Mouse (Mus musculus): Measurements from ENCODE around the gene Rragc. TPM values are rescaled to one million over a fixed set of nuclear protein-coding genes. Genes with fewer than 3 reads are reported as not detected.
"Not testable (repeated sequence)": the region's sequence is repeated elsewhere in the genome, so short reads cannot be mapped to it uniquely, and the experiment has no call there.

Rragc gene
- total and polyA plus RNA-seq, 3 experiments: 24.2 to 141 (median 50.1) TPM

DNA sequence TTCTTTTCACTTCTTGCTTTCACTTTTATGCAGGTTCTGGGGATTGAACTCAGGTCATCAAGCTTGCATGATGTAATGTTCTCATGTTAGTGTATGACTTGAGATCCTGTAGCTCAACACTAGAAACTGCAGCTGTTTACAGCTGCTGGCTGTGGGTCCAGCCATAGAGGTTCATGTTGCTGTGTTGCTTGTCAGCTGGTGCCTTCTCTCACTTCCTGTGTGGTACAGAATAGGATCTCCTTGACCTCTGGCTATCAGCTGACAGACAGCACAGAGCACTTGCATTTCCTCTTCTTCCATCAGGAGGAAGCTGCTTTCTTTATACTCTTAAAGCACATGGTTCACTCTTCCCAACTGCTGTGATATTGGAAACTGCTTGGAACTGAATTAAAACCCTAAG is 10.7 kb downstream of the Rragc start:
- peaks cover 91% of the 10 kb centered on the region for H3K36me3 ChIP-seq (replicated peaks)
- no peak for TF ChIP-seq CTCF (IDR thresholded peaks at IDR 0.05; ENCODE audit: low read depth, low read length)
- TF ChIP-seq GATA2 (IDR thresholded peaks at IDR 0.05; ENCODE audit: borderline replicate concordance, low read depth, low read length): no peak
- H3K9me3 ChIP-seq (replicated peaks): no peaks in the 10 kb centered on the region
- DNase-seq (ENCODE audit: low spot score): no peak
- peak; percentile 63 for ATAC-seq (ENCODE audit: extremely low read depth, insufficient number of reproducible peaks, low FRiP score, poor library complexity, severe bottlenecking)
- peaks cover 2% of the 10 kb centered on the region; the same call in 1 of the 2 replicates for H3K4me1 ChIP-seq (ENCODE audit: insufficient read depth, low read depth, low read length)
- no peaks in the 10 kb centered on the region for H3K27me3 ChIP-seq (ENCODE audit: insufficient read depth, low read length)
- H3K4me3 ChIP-seq (ENCODE audit: low read depth, low read length): no peak overlapping the region

- no peaks in the 10 kb centered on the region for H3K9me3 ChIP-seq (replicated peaks)
- peaks cover 2% of the 10 kb centered on the region; the same call in 1 of the 2 replicates for H3K4me1 ChIP-seq (ENCODE audit: insufficient read depth, low read depth, low read length)
- H3K27me3 ChIP-seq (ENCODE audit: insufficient read depth, low read length): no peaks in the 10 kb centered on the region
- H3K36me3 ChIP-seq (replicated peaks): peaks cover 93% of the 10 kb centered on the region
- no peak overlapping the region for H3K4me3 ChIP-seq (ENCODE audit: low read depth, low read length)
- no peak for DNase-seq (ENCODE audit: low spot score)
- no peak for TF ChIP-seq GATA1 (IDR thresholded peaks at IDR 0.05; ENCODE audit: borderline replicate concordance, low read length)
- no peak for TF ChIP-seq GATA2 (IDR thresholded peaks at IDR 0.05; ENCODE audit: borderline replicate concordance, low read depth, low read length)
- TF ChIP-seq POLR2AphosphoS5 (IDR thresholded peaks at IDR 0.05; ENCODE audit: insufficient replicate concordance, low read depth, low read length): no peak
- TF ChIP-seq CTCF (IDR thresholded peaks at IDR 0.05; ENCODE audit: low read depth, low read length): no peak
- no peak for TF ChIP-seq TAL1 (conservative IDR thresholded peaks at IDR 0.05; ENCODE audit: low read depth, low read length)
- ATAC-seq (ENCODE audit: extremely low read depth, insufficient number of reproducible peaks, low FRiP score, poor library complexity, severe bottlenecking): no peak
These were observed 12.7 kb downstream of the Rragc start for GRCm38 (mm10) chr4:123929994-123930393.

DNA sequence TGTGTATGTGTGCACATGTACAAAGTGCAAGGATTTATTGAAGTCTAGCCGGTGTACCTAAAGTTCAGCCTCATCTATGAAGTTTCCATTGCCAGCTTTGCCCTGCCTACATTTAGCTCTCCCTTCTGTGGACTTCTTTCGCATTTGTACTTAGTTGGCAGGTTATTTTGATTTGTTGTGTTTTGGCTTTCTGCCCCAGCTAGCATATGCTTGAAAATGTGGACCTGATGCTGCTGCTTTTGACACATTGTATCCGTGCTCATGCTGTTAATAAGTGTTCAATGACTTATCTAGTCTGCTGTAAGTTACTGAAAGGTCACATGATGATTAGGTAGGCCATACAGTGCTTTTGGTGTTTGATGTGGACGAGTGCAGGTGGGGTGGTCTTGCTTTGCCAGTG is 17.1 kb downstream of the Rragc start:
- DNase-seq (ENCODE audit: low spot score) (no peak), ATAC-seq (ENCODE audit: extremely low read depth, insufficient number of reproducible peaks, low FRiP score, poor library complexity, severe bottlenecking) (no peak)
- Histone ChIP-seq H3K36me3 (replicated peaks) (peaks cover 80% of the 10 kb centered on the region), H3K4me1 (ENCODE audit: insufficient read depth, low read depth, low read length) (no peaks in the 10 kb centered on the region), H3K9me3 (replicated peaks) (no peaks in the 10 kb centered on the region), H3K27me3 (ENCODE audit: insufficient read depth, low read length) (no peaks in the 10 kb centered on the region), H3K4me3 (ENCODE audit: low read depth, low read length) (no peak overlapping the region)
- TF ChIP-seq GATA2 (IDR thresholded peaks at IDR 0.05; ENCODE audit: borderline replicate concordance, low read depth, low read length): no peak
- TF ChIP-seq POLR2AphosphoS5 (IDR thresholded peaks at IDR 0.05; ENCODE audit: insufficient replicate concordance, low read depth, low read length): no peak
- no peak for TF ChIP-seq GATA1 (IDR thresholded peaks at IDR 0.05; ENCODE audit: borderline replicate concordance, low read length)
- TF ChIP-seq TAL1 (conservative IDR thresholded peaks at IDR 0.05; ENCODE audit: low read depth, low read length): no peak
- no peak for TF ChIP-seq CTCF (IDR thresholded peaks at IDR 0.05; ENCODE audit: low read depth, low read length)

DNA sequence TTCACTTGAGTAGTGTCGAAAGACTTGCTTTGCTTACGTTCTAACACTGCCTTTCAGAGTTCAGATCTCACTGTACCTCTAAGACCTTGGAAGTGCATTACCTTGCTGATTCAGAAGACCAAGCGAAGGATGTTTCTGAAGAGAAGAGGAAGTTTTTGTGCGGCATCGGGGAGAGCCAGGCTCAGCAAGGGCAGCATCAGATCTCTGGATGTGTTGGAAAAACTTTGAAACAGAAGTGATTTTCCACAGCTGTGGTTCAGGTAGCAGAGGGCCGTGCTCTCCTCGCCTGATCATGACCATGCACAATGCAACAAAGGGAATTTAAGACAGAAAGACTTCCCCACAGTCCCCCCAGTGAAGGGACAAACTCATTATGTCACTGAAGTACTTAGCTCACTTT is 18.8 kb downstream of the Rragc start:
- no peak for DNase-seq (ENCODE audit: low spot score)
- Histone ChIP-seq H3K27me3 (ENCODE audit: insufficient read depth, low read length) (no peaks in the 10 kb centered on the region), H3K36me3 (replicated peaks) (peaks cover 63% of the 10 kb centered on the region), H3K9me3 (replicated peaks) (no peaks in the 10 kb centered on the region), H3K4me3 (ENCODE audit: low read depth, low read length) (no peak overlapping the region), H3K4me1 (ENCODE audit: insufficient read depth, low read depth, low read length) (no peaks in the 10 kb centered on the region)
- TF ChIP-seq TAL1 (conservative IDR thresholded peaks at IDR 0.05; ENCODE audit: low read depth, low read length): no peak
- TF ChIP-seq GATA2 (IDR thresholded peaks at IDR 0.05; ENCODE audit: borderline replicate concordance, low read depth, low read length): no peak
- TF ChIP-seq CTCF (IDR thresholded peaks at IDR 0.05; ENCODE audit: low read depth, low read length): no peak
- no peak for TF ChIP-seq GATA1 (IDR thresholded peaks at IDR 0.05; ENCODE audit: borderline replicate concordance, low read length)
- TF ChIP-seq POLR2AphosphoS5 (IDR thresholded peaks at IDR 0.05; ENCODE audit: insufficient replicate concordance, low read depth, low read length): no peak
- ATAC-seq (ENCODE audit: extremely low read depth, insufficient number of reproducible peaks, low FRiP score, poor library complexity, severe bottlenecking): no peak

DNA sequence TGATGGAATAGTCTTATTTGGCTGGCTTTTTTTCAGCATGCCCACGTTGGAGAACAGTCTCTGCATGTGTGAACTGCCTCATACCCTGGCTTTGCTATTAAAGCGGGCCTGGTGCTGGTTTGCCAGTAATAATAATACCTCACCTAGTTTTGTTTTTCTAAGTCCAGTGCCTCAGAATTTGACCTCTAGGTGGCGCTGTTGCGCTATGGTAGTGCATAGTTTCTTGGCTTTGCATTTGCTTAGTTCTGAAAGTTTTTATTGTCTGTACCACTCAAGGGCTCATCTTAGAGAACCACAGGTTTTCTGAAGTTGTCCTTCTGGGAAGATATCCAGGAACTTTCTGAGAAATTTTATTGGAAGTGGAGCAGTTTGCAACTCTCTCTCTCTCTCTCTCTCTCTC is 22.6 kb downstream of the Rragc start:
- ATAC-seq (ENCODE audit: extremely low read depth, insufficient number of reproducible peaks, low FRiP score, poor library complexity, severe bottlenecking): no peak
- TF ChIP-seq TAL1 (conservative IDR thresholded peaks at IDR 0.05; ENCODE audit: low read depth, low read length): no peak
- peak; percentile 51; the same call in 1 of the 2 replicates for TF ChIP-seq CTCF (IDR thresholded peaks at IDR 0.05; ENCODE audit: low read depth, low read length)
- Histone ChIP-seq H3K27me3 (ENCODE audit: insufficient read depth, low read length) (peaks cover 12% of the 10 kb centered on the region), H3K9me3 (replicated peaks) (no peaks in the 10 kb centered on the region), H3K36me3 (replicated peaks) (peaks cover 29% of the 10 kb centered on the region), H3K4me3 (ENCODE audit: low read depth, low read length) (no peak overlapping the region), H3K4me1 (ENCODE audit: insufficient read depth, low read depth, low read length) (no peaks in the 10 kb centered on the region)
- DNase-seq (ENCODE audit: low spot score): peak; percentile 21

- DNase-seq (ENCODE audit: low spot score); H3K9me3 ChIP-seq (replicated peaks); ATAC-seq (ENCODE audit: extremely low read depth, insufficient number of reproducible peaks, low FRiP score, poor library complexity, severe bottlenecking); H3K4me1 ChIP-seq (ENCODE audit: insufficient read depth, low read depth, low read length); H3K4me3 ChIP-seq (ENCODE audit: low read depth, low read length): not testable (repeated sequence)
- H3K27me3 ChIP-seq (ENCODE audit: insufficient read depth, low read length): peaks cover 12% of the 10 kb centered on the region
- H3K36me3 ChIP-seq (replicated peaks): peaks cover 19% of the 10 kb centered on the region
These were observed 23.6 kb downstream of the Rragc start for GRCm38 (mm10) chr4:123940878-123941277.

DNA sequence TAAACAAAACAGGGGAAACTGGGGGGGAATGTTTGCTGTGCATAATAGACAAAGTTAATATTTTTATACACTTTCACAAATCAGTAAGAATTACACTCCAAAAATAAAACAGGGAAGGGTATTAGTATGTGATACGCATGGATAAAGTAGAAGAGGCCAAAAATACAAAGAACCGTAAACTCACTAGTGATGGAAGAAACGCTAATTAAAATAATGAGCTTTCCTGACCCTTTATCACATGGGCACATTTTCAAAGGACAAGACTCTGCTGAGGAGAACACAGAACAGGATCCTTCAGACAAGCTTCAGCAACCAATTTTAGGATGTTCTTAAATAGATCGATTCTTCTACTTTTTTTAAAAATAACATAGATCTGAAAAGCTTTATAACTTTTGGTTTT is 29.5 kb downstream of the Rragc start:
- Histone ChIP-seq H3K9me3 (replicated peaks) (no peaks in the 10 kb centered on the region), H3K4me3 (ENCODE audit: low read depth, low read length) (no peak overlapping the region), H3K27me3 (ENCODE audit: insufficient read depth, low read length) (peaks cover 30% of the 10 kb centered on the region), H3K36me3 (replicated peaks) (no peaks in the 10 kb centered on the region), H3K4me1 (ENCODE audit: insufficient read depth, low read depth, low read length) (no peaks in the 10 kb centered on the region)
- DNase-seq (ENCODE audit: low spot score) (no peak), ATAC-seq (ENCODE audit: extremely low read depth, insufficient number of reproducible peaks, low FRiP score, poor library complexity, severe bottlenecking) (no peak)
- TF ChIP-seq POLR2AphosphoS5 (IDR thresholded peaks at IDR 0.05; ENCODE audit: insufficient replicate concordance, low read depth, low read length) (no peak), CTCF (IDR thresholded peaks at IDR 0.05; ENCODE audit: low read depth, low read length) (no peak), TAL1 (conservative IDR thresholded peaks at IDR 0.05; ENCODE audit: low read depth, low read length) (no peak), GATA1 (IDR thresholded peaks at IDR 0.05; ENCODE audit: borderline replicate concordance, low read length) (no peak), GATA2 (IDR thresholded peaks at IDR 0.05; ENCODE audit: borderline replicate concordance, low read depth, low read length) (no peak)

Data from G1E (cell line).